17 mouse cellular contexts compared by ENCODE assay signal in the genomic region with DNA sequence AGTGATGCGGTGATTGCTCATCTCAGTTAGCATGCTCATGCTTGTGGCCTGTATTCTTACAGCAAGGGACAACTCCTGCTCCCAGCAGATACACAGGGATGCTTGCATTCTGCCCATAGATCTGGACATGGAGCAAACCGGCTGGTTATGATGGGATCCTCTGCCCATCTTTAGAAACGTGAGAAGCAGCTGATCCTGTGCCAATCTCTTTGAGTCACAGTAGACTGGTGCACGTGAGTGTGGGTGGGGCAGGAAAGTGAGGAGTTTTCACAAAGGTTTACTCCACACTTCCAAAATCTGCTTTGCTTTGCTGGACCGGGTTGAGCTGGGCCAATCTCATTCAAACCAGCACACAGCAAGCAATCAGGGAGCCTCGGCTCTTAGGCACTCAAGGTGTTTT.
"Had no signal": no experiment of that assay in that cellular context is flagged by ENCODE, and none has a peak within 500 bp of the region (broad histone marks: within the 10 kb centered on the region; RNA-seq: fewer than 3 reads in every experiment).

No protein-coding gene starts in this region.

- H3K4me1 ChIP-seq: midbrain, embryonic 10.5 days; midbrain, embryonic 12.5 days; neural tube, embryonic 12.5 days had no signal

- H3K36me3 ChIP-seq: midbrain, embryonic 10.5 days; midbrain, embryonic 12.5 days; neural tube, embryonic 12.5 days had no signal

- H3K4me2 ChIP-seq: lung, embryonic 14.5 days; midbrain, embryonic 12.5 days; neural tube, embryonic 12.5 days had no signal

- H3K9me3 ChIP-seq: midbrain, embryonic 10.5 days; midbrain, embryonic 12.5 days; neural tube, embryonic 12.5 days had no signal

- H3K9ac ChIP-seq: lung, embryonic 14.5 days; midbrain, embryonic 12.5 days; neural tube, embryonic 12.5 days had no signal

- ATAC-seq: midbrain, embryonic 16.5 days had no signal

- DNase-seq: lung, adult 18-20 months; lung, embryonic 14.5 days; lung, postnatal 10 days; lung, postnatal 4 days; midbrain, embryonic 14.5 days; retina, postnatal 1 day; right cerebral cortex, postnatal 14 days; right cerebral cortex, postnatal 4 days; spleen, adult 18-20 months; thymus, adult 18-20 months; thymus, postnatal 14 days; thymus, postnatal 36 days had no signal

- H3K4me3 ChIP-seq: midbrain, embryonic 10.5 days; midbrain, embryonic 12.5 days; myocyte; neural tube, embryonic 12.5 days had no signal

- H3K27me3 ChIP-seq: midbrain, embryonic 12.5 days; neural tube, embryonic 12.5 days had no signal

- H3K27ac ChIP-seq: midbrain, embryonic 10.5 days; midbrain, embryonic 12.5 days; neural tube, embryonic 12.5 days had no signal
